Mouse (Mus musculus) cortical plate, adult 2 months (tissue): ENCODE data around the gene Spata6.

Source experiments
- CTCF ChIP-seq: fragments of 200-500 bp; IDR thresholded peaks from 2 replicates; pipeline ENCODE4 v1.5.1; 2011; ENCODE audit warnings: mild to moderate bottlenecking, control low read depth, low read length; ENCODE audit not compliant: insufficient read depth; ENCODE audit errors: extremely low read depth
- POLR2A ChIP-seq: fragments of 200-500 bp; IDR thresholded peaks from 2 replicates; pipeline ENCODE4 v1.6.1; 2011; ENCODE audit warnings: mild to moderate bottlenecking, low read length, control low read depth; ENCODE audit not compliant: insufficient read depth; ENCODE audit errors: extremely low read depth

DNA sequence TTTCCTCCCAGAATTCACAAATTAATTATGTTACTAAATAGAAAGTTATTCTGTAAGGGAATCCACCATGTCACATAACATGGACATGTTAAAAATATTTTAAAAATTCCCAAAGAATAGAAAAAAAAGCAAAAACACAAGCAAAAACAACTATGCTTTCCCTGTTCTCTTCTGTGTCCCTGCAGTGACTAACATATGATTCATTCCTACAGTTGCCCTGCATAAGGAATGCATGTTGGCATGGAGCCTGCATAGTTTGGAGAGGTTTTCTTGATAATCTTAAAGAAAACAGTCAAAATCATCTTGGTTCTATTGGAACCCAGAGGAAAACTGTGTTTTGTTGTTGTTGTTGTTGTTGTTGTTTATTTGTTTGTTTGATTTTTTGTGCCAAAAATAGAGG lies 132.8 kb downstream of the Spata6 start:
- no peak for TF ChIP-seq CTCF
- TF ChIP-seq POLR2A: no peak
